Mouse (Mus musculus): ENCODE data around the gene Atic. TPM values are rescaled to one million over a fixed set of nuclear protein-coding genes. Genes with fewer than 3 reads are reported as not detected.

Gene Atic
- polyA plus RNA-seq, 1 experiment from 2014 or later: 39.4 TPM

DNA sequence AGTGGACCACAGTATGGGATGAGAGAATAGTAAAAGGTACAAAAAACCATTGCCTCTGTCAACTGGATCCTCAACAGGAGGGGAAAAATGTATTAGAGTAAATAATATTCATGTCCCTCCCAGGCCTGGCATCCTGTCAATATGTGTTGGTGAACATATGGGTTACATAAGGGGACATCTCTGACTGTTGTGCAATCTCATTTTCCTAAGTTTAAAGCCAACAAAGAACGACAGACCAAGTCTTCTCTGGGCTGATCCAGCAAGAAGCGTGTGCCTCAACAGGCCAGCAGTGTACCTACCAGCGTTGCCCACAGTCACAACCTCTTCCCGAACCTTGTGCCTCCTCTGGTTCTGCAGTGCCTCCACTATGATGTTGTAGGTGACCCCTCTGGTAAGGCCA lies 38.4 kb downstream of the Atic start:
- Histone ChIP-seq H3K9ac (no peak overlapping the region), H3K4me1 (no peaks in the 10 kb centered on the region), H3K27me3 (replicated peaks) (no peaks in the 10 kb centered on the region), H3K27ac (replicated peaks) (no peak overlapping the region), H3K4me2 (no peak overlapping the region), H3K4me3 (no peak overlapping the region), H3K36me3 (peaks cover 98% of the 10 kb centered on the region), H3K9me3 (no peaks in the 10 kb centered on the region)
- 86% methylated on average over 4 of the region's 4 CpGs for WGBS
- no peak for ATAC-seq (ENCODE audit: extremely low read depth, insufficient number of reproducible peaks, low FRiP score, low TSS enrichment)

GRCm38 (mm10) chr1:71605751-71606150 lies 48.8 kb downstream of the Atic start:
- no peak overlapping the region for H3K9ac ChIP-seq
- no peak for ATAC-seq (ENCODE audit: extremely low read depth, insufficient number of reproducible peaks, low FRiP score, low TSS enrichment)
- H3K27me3 ChIP-seq (replicated peaks): no peaks in the 10 kb centered on the region
- no peaks in the 10 kb centered on the region for H3K4me1 ChIP-seq
- 83% methylated on average over 2 of the region's 2 CpGs for WGBS
- no peak overlapping the region for H3K4me2 ChIP-seq
- H3K27ac ChIP-seq (replicated peaks): no peak overlapping the region
- no peaks in the 10 kb centered on the region for H3K9me3 ChIP-seq
- H3K4me3 ChIP-seq: no peak overlapping the region
- H3K36me3 ChIP-seq: peaks cover 95% of the 10 kb centered on the region

- no peaks in the 10 kb centered on the region for H3K4me1 ChIP-seq
- H3K4me3 ChIP-seq: no peak overlapping the region
- H3K27me3 ChIP-seq (replicated peaks): no peaks in the 10 kb centered on the region
- H3K9me3 ChIP-seq: no peaks in the 10 kb centered on the region
- no peak overlapping the region for H3K27ac ChIP-seq (replicated peaks)
- 90% methylated on average over 8 of the region's 8 CpGs for WGBS
- no peak overlapping the region for H3K9ac ChIP-seq
- ATAC-seq (ENCODE audit: extremely low read depth, insufficient number of reproducible peaks, low FRiP score, low TSS enrichment): no peak
- H3K36me3 ChIP-seq: peaks cover 96% of the 10 kb centered on the region
- no peak overlapping the region for H3K4me2 ChIP-seq
Observed at GRCm38 (mm10) chr1:71606600-71607325, 49.8 kb downstream of the Atic start.

DNA sequence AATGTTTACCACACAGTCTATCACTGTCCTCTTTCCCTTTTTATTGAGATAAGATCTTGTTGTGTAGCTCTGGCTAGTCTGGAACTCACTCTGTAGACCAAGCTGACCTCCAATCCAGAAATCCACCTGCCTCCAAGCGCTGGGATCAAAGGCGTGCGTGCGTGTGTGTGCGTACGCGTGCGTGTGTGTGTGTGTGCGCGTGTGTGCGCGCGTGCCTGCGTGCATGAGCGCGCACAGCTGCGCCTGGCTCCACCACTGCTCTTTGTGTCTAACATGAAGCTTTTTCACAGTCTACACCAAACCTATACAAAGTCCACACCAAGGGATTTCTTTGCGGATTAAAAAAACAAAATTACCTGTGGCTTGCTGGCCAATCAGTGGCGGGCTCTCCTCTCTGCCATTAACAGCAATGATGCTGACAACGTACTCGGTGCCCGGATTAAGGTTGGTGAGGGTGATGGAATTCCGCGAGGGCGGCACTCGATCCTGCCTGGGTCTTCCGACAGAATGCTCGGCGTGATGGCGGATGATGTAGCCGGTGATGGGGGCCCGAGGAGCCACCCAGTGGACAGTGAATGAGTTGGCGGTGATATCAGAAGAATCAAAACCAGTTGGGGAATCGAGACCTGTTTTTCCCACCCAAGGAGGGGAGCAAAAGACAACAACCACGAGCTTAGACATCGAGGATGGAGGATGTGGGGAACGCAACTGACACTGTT lies 52.3 kb downstream of the Atic start:
- ATAC-seq (ENCODE audit: extremely low read depth, insufficient number of reproducible peaks, low FRiP score, low TSS enrichment): no peak
- Histone ChIP-seq H3K9me3 (no peaks in the 10 kb centered on the region), H3K4me3 (no peak overlapping the region), H3K27me3 (replicated peaks) (no peaks in the 10 kb centered on the region), H3K9ac (no peak overlapping the region), H3K36me3 (peaks cover 96% of the 10 kb centered on the region), H3K4me1 (no peaks in the 10 kb centered on the region), H3K4me2 (no peak overlapping the region), H3K27ac (replicated peaks) (no peak overlapping the region)
- 93% methylated on average over 37 of the region's 37 CpGs for WGBS

DNA sequence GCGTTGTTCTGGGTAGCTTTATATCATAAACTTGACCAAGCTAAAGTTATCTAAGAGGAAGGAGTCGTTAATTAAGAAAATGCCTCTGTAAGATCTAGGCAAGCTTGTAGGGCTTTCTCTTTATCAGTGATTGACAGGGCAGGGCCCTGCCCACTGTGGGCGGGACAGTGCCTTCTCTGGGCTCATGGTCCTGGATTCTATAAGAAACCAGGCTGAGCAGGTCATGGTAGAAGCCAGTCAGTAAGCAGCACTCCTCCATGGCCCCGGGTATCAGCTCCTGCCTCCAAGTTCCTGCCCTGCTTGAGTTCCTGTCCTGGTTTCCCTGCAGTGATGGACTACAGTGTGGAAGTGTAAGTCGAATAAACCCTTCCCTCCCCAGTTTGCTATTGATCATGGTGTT lies 53.0 kb downstream of the Atic start:
- Histone ChIP-seq H3K27me3 (replicated peaks) (no peaks in the 10 kb centered on the region), H3K9me3 (no peaks in the 10 kb centered on the region), H3K36me3 (peaks cover 96% of the 10 kb centered on the region), H3K27ac (replicated peaks) (no peak overlapping the region), H3K4me1 (no peaks in the 10 kb centered on the region), H3K9ac (no peak overlapping the region), H3K4me3 (no peak overlapping the region), H3K4me2 (no peak overlapping the region)
- no peak for ATAC-seq (ENCODE audit: extremely low read depth, insufficient number of reproducible peaks, low FRiP score, low TSS enrichment)
- WGBS: 77% methylated on average over 5 of the region's 5 CpGs

GRCm38 (mm10) chr1:71612256-71612655 lies 55.3 kb downstream of the Atic start:
- WGBS: 89% methylated on average over 21 of the region's 21 CpGs
- H3K9ac ChIP-seq: no peak overlapping the region
- no peak for ATAC-seq (ENCODE audit: extremely low read depth, insufficient number of reproducible peaks, low FRiP score, low TSS enrichment)
- no peaks in the 10 kb centered on the region for H3K4me1 ChIP-seq
- H3K27me3 ChIP-seq (replicated peaks): no peaks in the 10 kb centered on the region
- H3K4me2 ChIP-seq: no peak overlapping the region
- H3K4me3 ChIP-seq: no peak overlapping the region
- H3K27ac ChIP-seq (replicated peaks): no peak overlapping the region
- no peaks in the 10 kb centered on the region for H3K9me3 ChIP-seq
- peaks cover 97% of the 10 kb centered on the region for H3K36me3 ChIP-seq

DNA sequence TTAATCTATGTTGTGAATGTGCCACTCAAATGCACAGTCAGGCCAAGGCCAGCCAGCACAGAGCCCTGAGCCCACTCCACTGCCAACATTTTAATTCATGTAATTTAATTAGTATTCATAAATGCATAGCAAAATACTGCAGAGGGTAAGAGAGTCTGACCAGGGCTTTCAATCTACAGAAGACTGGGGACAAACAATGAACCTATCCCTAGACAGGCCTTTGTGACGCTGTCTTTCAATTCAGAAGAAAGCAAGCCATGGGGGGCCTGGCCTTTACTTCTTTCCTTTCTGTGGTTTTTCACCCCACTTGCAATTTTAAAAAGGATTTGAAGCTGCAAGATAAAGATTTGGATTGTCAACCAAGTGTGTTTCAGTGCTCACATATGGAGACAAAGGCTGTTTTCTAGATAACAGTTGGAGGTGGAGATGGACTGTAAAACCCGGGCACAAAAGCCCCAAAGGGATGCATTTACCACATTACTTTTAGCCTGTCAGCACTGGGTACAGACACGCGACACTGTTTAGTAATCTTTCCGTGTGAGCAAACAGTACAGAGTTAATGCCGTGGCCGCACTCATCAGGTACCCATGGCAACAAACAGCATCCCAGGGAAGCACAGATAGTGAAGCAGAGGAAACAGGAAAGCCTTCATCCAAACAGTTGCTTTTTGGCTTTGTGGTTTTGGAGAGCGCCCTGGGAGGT lies 57.7 kb downstream of the Atic start:
- H3K9me3 ChIP-seq: no peaks in the 10 kb centered on the region
- no peak for ATAC-seq (ENCODE audit: extremely low read depth, insufficient number of reproducible peaks, low FRiP score, low TSS enrichment)
- no peak overlapping the region for H3K27ac ChIP-seq (replicated peaks)
- 75% methylated on average over 8 of the region's 8 CpGs for WGBS
- no peak overlapping the region for H3K4me3 ChIP-seq
- H3K27me3 ChIP-seq (replicated peaks): no peaks in the 10 kb centered on the region
- H3K36me3 ChIP-seq: peaks cover 100% of the 10 kb centered on the region
- no peak overlapping the region for H3K9ac ChIP-seq
- no peaks in the 10 kb centered on the region for H3K4me1 ChIP-seq
- no peak overlapping the region for H3K4me2 ChIP-seq

DNA sequence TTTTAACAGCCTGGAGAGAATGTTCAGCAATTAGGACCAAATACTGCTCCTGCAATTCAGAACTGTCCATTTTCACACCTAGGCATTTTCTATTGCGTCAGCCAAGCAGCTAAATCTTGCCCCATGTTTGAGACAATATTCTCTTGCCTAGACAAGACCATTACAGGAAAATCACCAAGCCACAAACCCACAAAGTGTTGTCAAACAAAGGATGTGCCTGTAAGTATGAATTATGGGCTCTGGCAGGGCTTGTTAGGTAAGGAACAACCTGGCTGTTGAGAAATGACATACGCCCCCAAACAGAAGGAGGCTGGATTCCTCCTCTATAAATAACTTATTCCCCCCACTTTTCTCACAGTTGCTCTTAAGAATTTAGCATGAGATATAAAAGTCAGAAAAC lies 64.6 kb downstream of the Atic start:
- Histone ChIP-seq H3K9ac (no peak overlapping the region), H3K4me3 (no peak overlapping the region), H3K4me1 (no peaks in the 10 kb centered on the region), H3K27me3 (replicated peaks) (no peaks in the 10 kb centered on the region), H3K4me2 (no peak overlapping the region), H3K27ac (replicated peaks) (no peak overlapping the region), H3K9me3 (no peaks in the 10 kb centered on the region), H3K36me3 (peaks cover 99% of the 10 kb centered on the region)
- no peak for ATAC-seq (ENCODE audit: extremely low read depth, insufficient number of reproducible peaks, low FRiP score, low TSS enrichment)
- WGBS: 94% methylated on average over 2 of the region's 2 CpGs

DNA sequence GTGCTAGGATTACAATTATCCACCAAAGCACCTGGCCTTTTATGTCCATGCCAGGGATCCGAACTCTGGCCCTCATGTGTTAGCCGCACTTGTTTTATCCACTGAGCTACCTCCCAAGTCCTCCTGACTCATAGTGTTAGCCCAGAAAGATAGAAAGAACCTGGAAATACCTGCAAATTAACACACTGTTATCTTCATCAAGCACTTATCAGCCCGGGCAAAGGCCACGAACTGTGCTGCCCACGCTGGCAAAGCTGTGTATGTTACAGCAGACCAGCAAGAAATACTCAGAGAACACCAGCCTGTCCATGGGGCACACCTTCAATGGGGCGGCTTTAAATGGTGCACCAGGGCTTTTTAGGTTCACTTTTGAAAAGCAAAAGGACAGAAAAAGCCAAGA lies 66.7 kb downstream of the Atic start:
- H3K27ac ChIP-seq (replicated peaks): no peak overlapping the region
- peaks cover 99% of the 10 kb centered on the region for H3K36me3 ChIP-seq
- no peak overlapping the region for H3K9ac ChIP-seq
- WGBS: 83% methylated on average over 6 of the region's 6 CpGs
- no peak overlapping the region for H3K4me3 ChIP-seq
- no peaks in the 10 kb centered on the region for H3K4me1 ChIP-seq
- no peak overlapping the region for H3K4me2 ChIP-seq
- no peaks in the 10 kb centered on the region for H3K9me3 ChIP-seq
- no peaks in the 10 kb centered on the region for H3K27me3 ChIP-seq (replicated peaks)
- no peak for ATAC-seq (ENCODE audit: extremely low read depth, insufficient number of reproducible peaks, low FRiP score, low TSS enrichment)

Data from heart, embryonic 13.5 days (tissue).